Mouse (Mus musculus): Measurements from ENCODE around the gene Pde8a. TPM values are rescaled to one million over a fixed set of nuclear protein-coding genes. Genes with fewer than 3 reads are reported as not detected.

The Pde8a gene
- polyA plus RNA-seq, 1 experiment = 16.1 TPM

DNA sequence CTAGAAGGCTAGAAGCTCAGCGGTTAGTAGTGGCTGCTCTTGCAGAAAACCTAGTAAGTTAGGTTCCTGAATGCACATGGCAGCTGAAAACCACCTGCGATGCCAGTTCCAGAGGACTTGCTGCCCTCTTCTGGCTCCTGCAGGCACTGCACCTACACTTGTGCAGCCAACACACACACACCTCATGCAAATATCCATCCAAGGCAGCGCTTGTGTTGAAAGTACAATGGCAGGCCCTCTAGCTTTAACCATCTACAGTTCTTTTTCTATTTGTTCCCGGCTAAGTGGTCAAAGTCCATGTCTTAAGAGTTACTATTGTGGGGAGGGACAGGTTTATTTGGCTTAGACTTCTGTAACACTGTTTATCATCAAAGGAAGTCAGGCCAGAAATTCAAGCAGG lies 126.4 kb downstream of the Pde8a start:
- peaks cover 2% of the 10 kb centered on the region; the same call in 1 of the 2 replicates for H3K4me1 ChIP-seq (ENCODE audit: control insufficient read depth, insufficient read depth, low read length)

GRCm38 (mm10) chr7:81341563-81341962 lies 128.2 kb downstream of the Pde8a start:
- H3K27ac ChIP-seq (ENCODE audit: insufficient read depth, low read length) = no peak overlapping the region
- H3K4me1 ChIP-seq (ENCODE audit: control insufficient read depth, insufficient read depth, low read length) = peaks cover 2% of the 10 kb centered on the region; the same call in 1 of the 2 replicates
- no peak for TF ChIP-seq POLR2A (IDR thresholded peaks at IDR 0.05; ENCODE audit: extremely low read depth, insufficient read depth, low read length)
- TF ChIP-seq CTCF (IDR thresholded peaks at IDR 0.05; ENCODE audit: extremely low read depth, insufficient read depth, low read length) = peak; percentile 55
- H3K4me3 ChIP-seq (ENCODE audit: insufficient read depth, low read length) = no peak overlapping the region

More for the DNA sequence above, 126.4 kb downstream of the Pde8a start:
- Histone ChIP-seq H3K27ac (ENCODE audit: insufficient read depth, low read length) (no peak overlapping the region), H3K4me3 (ENCODE audit: insufficient read depth, low read length) (no peak overlapping the region)
- TF ChIP-seq POLR2A (IDR thresholded peaks at IDR 0.05; ENCODE audit: extremely low read depth, insufficient read depth, low read length) = no peak
- TF ChIP-seq CTCF (IDR thresholded peaks at IDR 0.05; ENCODE audit: extremely low read depth, insufficient read depth, low read length) = peak; percentile 66

- Histone ChIP-seq H3K27ac (ENCODE audit: insufficient read depth, low read length) (no peak overlapping the region), H3K4me3 (ENCODE audit: insufficient read depth, low read length) (no peak overlapping the region; the same call in 1 of the 2 replicates), H3K4me1 (ENCODE audit: control insufficient read depth, insufficient read depth, low read length) (peaks cover 2% of the 10 kb centered on the region; the same call in 1 of the 2 replicates)
- TF ChIP-seq CTCF (IDR thresholded peaks at IDR 0.05; ENCODE audit: extremely low read depth, insufficient read depth, low read length) (no peak), POLR2A (IDR thresholded peaks at IDR 0.05; ENCODE audit: extremely low read depth, insufficient read depth, low read length) (no peak)
Measured at GRCm38 (mm10) chr7:81342356-81343094, 129.1 kb downstream of the Pde8a start.

- no peak for TF ChIP-seq CTCF (IDR thresholded peaks at IDR 0.05; ENCODE audit: extremely low read depth, insufficient read depth, low read length)
- TF ChIP-seq POLR2A (IDR thresholded peaks at IDR 0.05; ENCODE audit: extremely low read depth, insufficient read depth, low read length) = no peak
- H3K4me3 ChIP-seq (ENCODE audit: insufficient read depth, low read length) = peak overlapping the region; percentile 95
- no peak overlapping the region for H3K27ac ChIP-seq (ENCODE audit: insufficient read depth, low read length)
Measured at GRCm38 (mm10) chr7:81343316-81343715, 129.9 kb downstream of the Pde8a start.

DNA sequence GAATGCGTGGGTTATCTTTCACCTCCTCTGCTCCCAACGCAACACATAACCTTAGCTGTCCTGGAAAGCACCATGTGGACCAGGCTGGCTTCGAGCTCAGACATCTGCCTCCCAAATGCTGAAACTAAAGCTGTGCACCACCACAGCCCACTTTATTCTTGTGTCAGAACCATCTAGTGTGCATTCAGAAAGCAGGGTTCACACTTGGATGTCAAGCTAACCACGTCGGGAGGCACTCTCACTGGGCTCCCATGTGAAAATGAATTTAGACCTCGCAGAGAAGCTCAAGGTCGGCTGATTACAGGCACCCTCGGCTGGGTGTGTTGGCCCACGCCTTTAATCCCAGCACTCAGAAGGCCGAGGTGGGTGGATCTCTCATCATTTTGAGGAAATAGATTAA lies 130.4 kb downstream of the Pde8a start:
- no peak for TF ChIP-seq POLR2A (IDR thresholded peaks at IDR 0.05; ENCODE audit: extremely low read depth, insufficient read depth, low read length)
- no peak for TF ChIP-seq CTCF (IDR thresholded peaks at IDR 0.05; ENCODE audit: extremely low read depth, insufficient read depth, low read length)
- Histone ChIP-seq H3K27ac (ENCODE audit: insufficient read depth, low read length) (no peak overlapping the region), H3K4me1 (ENCODE audit: control insufficient read depth, insufficient read depth, low read length) (peaks cover 2% of the 10 kb centered on the region; the same call in 1 of the 2 replicates), H3K4me3 (ENCODE audit: insufficient read depth, low read length) (peak overlapping the region; percentile 95)

More at GRCm38 (mm10) chr7:81343316-81343715, 129.9 kb downstream of the Pde8a start:
- H3K4me1 ChIP-seq (ENCODE audit: control insufficient read depth, insufficient read depth, low read length) = peaks cover 2% of the 10 kb centered on the region; the same call in 1 of the 2 replicates

- H3K27ac ChIP-seq (ENCODE audit: insufficient read depth, low read length) = peak within 1 kb of the TSS; percentile 63; the same call in 1 of the 2 replicates
- peaks cover 2% of the 10 kb centered on the region; the same call in 1 of the 2 replicates for H3K4me1 ChIP-seq (ENCODE audit: control insufficient read depth, insufficient read depth, low read length)
- peak within 1 kb of the TSS; percentile 95 for H3K4me3 ChIP-seq (ENCODE audit: insufficient read depth, low read length)
- peak; percentile 88 for TF ChIP-seq POLR2A (IDR thresholded peaks at IDR 0.05; ENCODE audit: extremely low read depth, insufficient read depth, low read length)
- TF ChIP-seq CTCF (IDR thresholded peaks at IDR 0.05; ENCODE audit: extremely low read depth, insufficient read depth, low read length) = peak; percentile 73
Measured at GRCm38 (mm10) chr7:81344544-81345446, 131.4 kb downstream of the Pde8a start, which contains the start of gene Rps17. Rps17 (minus strand) TSS chr7:81345254.

- Histone ChIP-seq H3K27ac (ENCODE audit: insufficient read depth, low read length) (no peak overlapping the region), H3K4me1 (ENCODE audit: control insufficient read depth, insufficient read depth, low read length) (peaks cover 2% of the 10 kb centered on the region; the same call in 1 of the 2 replicates), H3K4me3 (ENCODE audit: insufficient read depth, low read length) (peak overlapping the region; percentile 95)
- TF ChIP-seq CTCF (IDR thresholded peaks at IDR 0.05; ENCODE audit: extremely low read depth, insufficient read depth, low read length) = no peak
- no peak for TF ChIP-seq POLR2A (IDR thresholded peaks at IDR 0.05; ENCODE audit: extremely low read depth, insufficient read depth, low read length)
Measured at GRCm38 (mm10) chr7:81345447-81346170, 132.2 kb downstream of the Pde8a start.

GRCm38 (mm10) chr7:81348206-81348605 lies 134.8 kb downstream of the Pde8a start:
- no peak overlapping the region for H3K27ac ChIP-seq (ENCODE audit: insufficient read depth, low read length)
- no peak overlapping the region for H3K4me3 ChIP-seq (ENCODE audit: insufficient read depth, low read length)
- H3K4me1 ChIP-seq (ENCODE audit: control insufficient read depth, insufficient read depth, low read length) = no peaks in the 10 kb centered on the region; the same call in 1 of the 2 replicates
- no peak for TF ChIP-seq POLR2A (IDR thresholded peaks at IDR 0.05; ENCODE audit: extremely low read depth, insufficient read depth, low read length)
- TF ChIP-seq CTCF (IDR thresholded peaks at IDR 0.05; ENCODE audit: extremely low read depth, insufficient read depth, low read length) = no peak

GRCm38 (mm10) chr7:81351826-81352225 lies 138.4 kb downstream of the Pde8a start:
- H3K4me1 ChIP-seq (ENCODE audit: control insufficient read depth, insufficient read depth, low read length) = no peaks in the 10 kb centered on the region
- H3K27ac ChIP-seq (ENCODE audit: insufficient read depth, low read length) = no peak overlapping the region
- TF ChIP-seq CTCF (IDR thresholded peaks at IDR 0.05; ENCODE audit: extremely low read depth, insufficient read depth, low read length) (no peak), POLR2A (IDR thresholded peaks at IDR 0.05; ENCODE audit: extremely low read depth, insufficient read depth, low read length) (no peak)
- no peak overlapping the region for H3K4me3 ChIP-seq (ENCODE audit: insufficient read depth, low read length)
